Mouse (Mus musculus) Patski (cell line): ENCODE measurements around the gene Alyref. TPM values are rescaled to one million over a fixed set of nuclear protein-coding genes. Genes with fewer than 3 reads are reported as not detected.

Experiments
- ATAC-seq: fragments of 100-300 bp; one replicate; pipeline ENCODE4 v1.8.0; 2021
- CTCF ChIA-PET: fragments of 350-600 bp; sonication (Branson Sonifier 250); formaldehyde crosslinking; loops from one replicate; lab custom pipeline; 2022; ENCODE audit warnings: inconsistent platforms; lab: Charles Lee
- POLR2A ChIA-PET: fragments of 350-600 bp; sonication (Branson Sonifier 250); formaldehyde crosslinking; loops from one replicate; lab custom pipeline; 2022; ENCODE audit warnings: antibody characterized with exemption, inconsistent platforms; lab: Charles Lee
- DNase-seq: peaks from one replicate; pipeline ENCODE4 v3.0.0-alpha.2; 2011; ENCODE audit warnings: low read depth, low spot score
- H3K27me3 ChIP-seq: fragments of 371-371 bp; one replicate; pipeline ENCODE4 v1.5.1; 2021
- CTCF ChIP-seq: fragments of 100-300 bp; IDR thresholded peaks from one replicate; pipeline ENCODE4 v1.5.1; 2021
- in situ Hi-C: fragments of 300-500 bp; cut with MboI; formaldehyde crosslinking; loops from 3 replicates; pipeline ENCODE4 v1.11.1; 2018; ENCODE audit warnings: low pct_unique_long_range_greater_than_20kb, mixed read lengths
- polyA plus RNA-seq: library from polyadenylated mRNA; unstranded; gene quantifications from one replicate; pipeline ENCODE4 v1.2.3, GENCODE M21; 2021

The Alyref gene
- polyA plus RNA-seq, 1 experiment from 2014 or later: 118 TPM

DNA sequence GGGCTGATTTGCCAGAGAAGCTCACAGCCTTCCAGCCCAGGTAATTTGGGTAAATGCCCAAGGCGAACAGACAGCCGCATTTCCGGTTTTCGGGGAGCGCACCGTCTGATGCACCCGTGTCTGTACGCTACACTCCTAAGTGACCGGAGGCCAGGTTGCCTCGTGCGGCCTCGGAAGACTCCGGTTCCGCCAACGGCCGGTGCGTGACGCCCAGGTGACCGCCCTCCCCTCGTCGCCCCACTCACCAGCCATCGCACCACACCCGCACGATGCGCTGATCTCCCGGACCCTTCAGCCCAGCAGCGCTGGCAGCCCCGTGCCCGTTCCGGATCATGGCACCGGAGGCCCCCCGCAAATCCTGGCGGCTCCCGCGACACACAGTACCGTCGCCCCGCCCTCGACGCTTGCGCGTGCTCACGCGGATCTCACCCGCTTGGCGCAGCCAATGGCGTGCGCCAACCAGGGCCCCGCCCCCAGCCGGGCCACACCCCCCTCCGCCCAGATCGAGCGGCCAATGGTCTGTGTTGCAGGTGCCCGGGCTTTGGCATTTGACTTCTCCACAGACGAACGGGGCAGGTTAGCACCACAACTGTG is 19.5 kb upstream of the Alyref start, which contains the start of gene Pcyt2:
Gene Pcyt2 (minus strand): TSS at position 418 of the 594 bp plus-strand sequence.
- in situ Hi-C loops: no loop called here
- no peak for TF ChIP-seq CTCF

DNA sequence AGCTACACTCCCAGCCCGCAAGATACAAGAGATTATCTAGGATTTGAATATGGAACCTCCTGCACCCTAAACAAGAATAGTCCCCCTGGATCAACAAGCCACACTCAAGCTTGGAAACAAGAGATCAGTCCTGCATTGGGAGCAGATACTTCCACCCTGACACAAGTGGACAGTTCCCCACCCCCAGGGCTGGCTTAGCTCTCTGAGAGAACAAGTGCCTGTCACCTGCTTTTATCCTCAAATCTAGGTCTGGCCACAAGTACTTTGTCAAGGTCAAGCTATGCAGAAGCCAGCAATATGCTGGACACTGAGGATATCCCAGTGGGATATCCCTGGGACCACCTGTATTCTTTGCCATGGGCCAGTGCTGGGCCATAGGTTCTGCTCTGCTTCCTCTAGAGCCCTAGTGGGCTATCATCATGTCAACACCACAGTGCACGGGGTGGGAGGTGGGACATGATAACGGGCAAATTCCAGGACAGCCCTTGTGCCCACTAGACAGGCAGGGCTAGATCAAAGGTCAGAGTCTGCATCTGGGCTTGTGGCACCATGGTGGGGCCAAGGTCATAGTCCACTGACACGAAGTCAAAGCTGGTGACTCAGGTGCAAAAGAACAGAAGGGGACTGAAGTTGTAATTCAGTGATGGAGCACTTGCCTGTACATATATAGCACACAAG is 18.6 kb upstream of the Alyref start:
- ATAC-seq (no peak), DNase-seq (no peak)
- in situ Hi-C loops: no loop called here
- ChIA-PET POLR2A (interaction anchor here (0.8 to 1.5 kb wide), 5 partner anchors 16 to 179 kb away, joined by 3 read pairs; partner anchors contain the start of gene Mafg), CTCF (interaction anchor here (1.2 to 1.5 kb wide), 3 partner anchors 14 to 159 kb away, joined by 3 to 5 read pairs (median 4); no protein-coding TSS in a partner anchor)
- no peaks in the 10 kb centered on the region for H3K27me3 ChIP-seq
- no peak for TF ChIP-seq CTCF

More for the DNA sequence above, 19.5 kb upstream of the Alyref start, which contains the start of gene Pcyt2:
- POLR2A ChIA-PET: interaction anchor here (0.8 kb wide), 1 partner anchor 35 kb away, joined by 3 read pairs; no protein-coding TSS in a partner anchor
- DNase-seq (no peak), ATAC-seq (peak; percentile 78)
- CTCF ChIA-PET: interaction anchor here (1.5 kb wide), 1 partner anchor 35 kb away, joined by 3 read pairs; no protein-coding TSS in a partner anchor
- no peaks in the 10 kb centered on the region for H3K27me3 ChIP-seq

DNA sequence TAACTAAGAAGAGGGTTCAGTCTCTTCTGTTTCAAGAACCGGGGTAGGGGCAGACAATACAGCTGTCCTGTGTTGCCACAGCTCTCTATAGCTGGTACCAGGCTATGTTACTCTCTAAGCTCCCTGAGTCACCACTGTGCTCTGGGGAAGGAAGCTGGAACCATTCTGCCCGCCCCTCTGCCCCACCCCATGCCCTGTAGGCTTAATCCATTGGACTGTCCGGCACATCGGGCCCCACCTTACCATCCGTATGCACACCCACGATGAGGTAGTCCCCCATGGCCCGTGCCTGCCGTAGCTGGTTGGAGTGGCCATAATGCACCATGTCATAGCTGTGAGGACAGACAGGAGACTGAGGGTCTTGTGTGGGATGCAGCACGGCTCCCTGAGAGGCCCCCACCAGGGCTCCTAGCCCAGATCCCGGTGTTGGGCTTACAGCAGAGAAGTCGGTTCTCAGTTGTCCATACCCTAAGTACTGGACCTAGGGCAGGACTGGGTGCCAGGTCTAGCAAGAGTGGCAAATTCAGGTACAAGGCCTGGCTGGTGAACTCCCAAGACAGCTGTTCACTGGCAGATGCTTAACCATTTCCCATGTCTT is 17.5 kb upstream of the Alyref start:
- TF ChIP-seq CTCF: no peak
- in situ Hi-C loops: no loop called here
- H3K27me3 ChIP-seq: no peaks in the 10 kb centered on the region
- POLR2A ChIA-PET: interaction anchor here (0.6 to 1.5 kb wide), 4 partner anchors 17 to 180 kb away, joined by 3 read pairs; partner anchors contain the start of gene Mafg
- no peak for DNase-seq
- CTCF ChIA-PET: interaction anchor here (1.2 to 1.3 kb wide), 2 partner anchors 15 to 161 kb away, joined by 4 to 5 read pairs; no protein-coding TSS in a partner anchor
- no peak for ATAC-seq

DNA sequence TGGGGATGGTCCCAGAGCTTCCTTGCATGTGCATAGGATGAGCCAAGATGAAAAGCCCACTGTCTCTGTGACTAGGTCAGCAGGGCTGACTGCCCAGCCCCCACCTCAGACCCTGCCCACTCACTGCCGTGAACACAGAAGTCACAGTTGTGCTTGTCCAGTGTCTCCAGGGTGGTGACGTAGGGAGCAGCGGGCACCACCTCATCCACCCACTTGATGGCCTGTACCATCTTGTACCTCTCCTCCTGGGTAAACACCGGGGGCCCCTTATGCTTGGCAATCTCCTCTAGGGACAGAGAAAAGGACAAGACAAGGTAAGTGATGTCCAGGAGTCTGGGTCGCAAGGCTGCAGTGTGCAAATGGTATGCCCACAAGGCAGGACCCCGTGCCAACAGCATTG is 17.0 kb upstream of the Alyref start:
- ATAC-seq (no peak), DNase-seq (no peak)
- POLR2A ChIA-PET: interaction anchor here (1.5 kb wide), 1 partner anchor 35 kb away, joined by 3 read pairs; no protein-coding TSS in a partner anchor
- no peak for TF ChIP-seq CTCF
- in situ Hi-C loops: no loop called here
- no peaks in the 10 kb centered on the region for H3K27me3 ChIP-seq
- CTCF ChIA-PET: interaction anchor here (1.3 kb wide), 1 partner anchor 15 kb away, joined by 4 read pairs; no protein-coding TSS in a partner anchor

DNA sequence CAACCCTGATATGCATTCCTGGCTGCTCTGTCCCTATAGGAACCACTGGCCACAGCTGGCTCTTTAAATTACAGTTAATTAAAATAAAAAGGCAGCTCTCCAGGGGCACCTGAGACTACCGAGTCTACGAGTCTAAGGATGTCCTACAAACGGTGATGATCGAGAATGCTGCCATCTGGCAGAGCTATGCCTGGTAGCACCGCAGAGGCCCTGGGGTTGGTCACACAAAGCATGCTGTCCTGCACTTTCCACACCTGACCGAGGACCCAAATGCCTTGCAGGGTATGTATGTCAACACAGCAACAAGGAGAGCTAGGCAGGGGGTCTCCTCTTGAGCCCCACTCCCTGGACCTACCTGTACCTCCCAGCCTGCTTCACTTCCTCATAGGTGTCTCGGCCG is 15.8 kb upstream of the Alyref start:
- no peaks in the 10 kb centered on the region for H3K27me3 ChIP-seq
- TF ChIP-seq CTCF: no peak
- in situ Hi-C loops: no loop called here
- CTCF ChIA-PET: interaction anchor here (1.1 kb wide), 1 partner anchor 32 kb away, joined by 3 read pairs; no protein-coding TSS in a partner anchor
- POLR2A ChIA-PET: interaction anchor here (0.7 kb wide), 1 partner anchor 17 kb away, joined by 3 read pairs; no protein-coding TSS in a partner anchor
- ATAC-seq: no peak
- DNase-seq: no peak

DNA sequence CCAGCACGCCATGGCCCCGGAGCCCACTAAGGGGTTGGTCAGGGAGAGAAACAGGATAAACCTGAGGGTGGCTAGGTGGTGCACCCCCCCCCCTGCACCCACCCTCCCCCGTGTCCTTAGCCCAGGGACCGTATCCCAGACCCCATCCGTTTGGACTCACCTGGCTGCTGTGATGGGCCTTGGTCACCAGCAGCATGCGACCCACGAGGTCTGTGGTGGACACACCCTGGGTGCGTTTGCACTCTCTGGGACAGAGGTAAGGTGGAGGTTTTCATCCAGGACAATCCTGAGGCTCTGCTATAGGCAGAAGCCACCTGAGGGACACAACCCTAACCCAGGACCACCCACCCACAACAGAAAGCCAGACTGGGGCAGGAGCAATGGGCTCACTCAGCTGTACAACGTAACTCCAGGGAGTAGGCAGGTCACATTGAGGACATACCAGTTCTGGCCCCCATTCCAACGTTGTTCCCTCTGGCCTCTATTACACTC is 15.4 kb upstream of the Alyref start:
- no peak for ATAC-seq
- ChIA-PET POLR2A (no interaction called here), CTCF (interaction anchor here (1.1 kb wide), 1 partner anchor 31 kb away, joined by 3 read pairs; no protein-coding TSS in a partner anchor)
- in situ Hi-C loops: no loop called here
- TF ChIP-seq CTCF: no peak
- DNase-seq: no peak
- H3K27me3 ChIP-seq: no peaks in the 10 kb centered on the region

DNA sequence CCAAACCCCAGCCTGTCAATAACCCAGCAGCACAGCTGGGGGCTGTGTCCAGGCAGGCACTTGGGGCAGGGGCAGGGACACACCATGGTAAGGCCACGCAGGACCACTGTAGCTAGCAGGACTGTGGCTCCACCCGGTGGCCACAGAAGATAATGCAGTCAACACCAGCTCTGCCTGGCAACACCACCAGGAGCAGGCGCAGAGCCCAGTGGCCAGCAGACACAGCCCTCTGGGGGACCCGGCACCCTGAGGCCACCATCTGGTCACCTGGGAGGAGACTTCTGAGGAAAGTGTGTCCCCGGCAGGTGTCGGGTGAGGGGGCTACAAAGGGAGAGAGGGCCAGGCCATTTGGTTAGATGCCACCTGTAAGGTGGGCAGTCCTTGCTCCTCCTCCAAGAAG is 14.6 kb upstream of the Alyref start:
- DNase-seq (no peak), ATAC-seq (no peak)
- CTCF ChIA-PET: interaction anchor here (2.0 kb wide), 1 partner anchor 124 kb away, joined by 6 read pairs; no protein-coding TSS in a partner anchor
- no peaks in the 10 kb centered on the region for H3K27me3 ChIP-seq
- in situ Hi-C loops: no loop called here
- POLR2A ChIA-PET: no interaction called here
- TF ChIP-seq CTCF: no peak

DNA sequence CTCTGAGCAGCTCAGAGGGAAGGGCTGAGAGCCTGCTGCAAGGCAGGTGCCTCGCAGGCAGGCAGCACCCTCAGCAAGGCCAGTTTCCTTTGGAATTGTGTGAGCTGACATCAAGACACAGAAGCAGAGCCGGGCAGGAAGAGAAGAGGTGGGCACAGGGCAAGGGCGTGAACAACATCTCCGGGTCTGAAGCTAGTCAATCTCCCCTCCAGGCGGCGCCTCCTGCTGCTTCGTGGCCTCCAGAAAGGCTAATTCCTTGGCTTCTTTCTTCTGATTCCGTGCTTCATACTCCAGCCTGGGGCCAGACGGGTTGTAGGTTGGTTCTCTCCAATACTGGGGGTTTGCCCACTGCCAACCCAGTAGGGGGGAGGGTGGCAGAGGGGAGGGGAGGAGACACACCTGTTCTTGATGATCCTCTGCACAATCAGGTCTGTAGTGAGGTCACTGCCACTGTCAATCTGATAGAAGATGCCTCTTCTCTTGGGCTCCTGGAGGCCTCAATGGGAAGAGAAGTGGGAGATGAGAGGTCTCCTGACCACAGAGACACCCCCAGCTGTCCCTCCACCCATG is 12.4 kb upstream of the Alyref start:
- CTCF ChIA-PET: interaction anchor here (2.0 kb wide), 1 partner anchor 121 kb away, joined by 6 read pairs; no protein-coding TSS in a partner anchor
- no peaks in the 10 kb centered on the region for H3K27me3 ChIP-seq
- DNase-seq (no peak), ATAC-seq (no peak)
- TF ChIP-seq CTCF: no peak
- in situ Hi-C loops: no loop called here
- POLR2A ChIA-PET: no interaction called here

DNA sequence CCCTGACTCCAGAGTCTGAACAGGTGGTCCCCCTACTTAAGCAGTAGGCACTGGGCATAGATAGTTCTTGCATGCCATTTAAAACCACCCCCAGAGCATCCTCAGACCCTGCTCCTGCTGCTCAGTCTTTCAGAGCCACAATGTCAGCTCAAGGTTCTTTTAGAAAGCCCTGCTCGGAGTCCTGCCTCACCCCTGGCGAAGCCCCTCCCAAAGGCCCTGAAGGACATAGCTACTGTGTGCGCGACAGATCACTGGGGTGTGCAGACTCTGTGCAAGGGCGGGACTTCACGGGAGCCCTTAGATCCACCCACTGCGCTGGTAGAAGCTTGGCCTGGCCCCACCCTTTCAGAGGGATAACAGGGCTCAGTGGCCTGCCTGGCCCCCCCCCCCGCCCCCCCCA is 11.1 kb upstream of the Alyref start:
- no peak for TF ChIP-seq CTCF
- ChIA-PET CTCF (no interaction called here), POLR2A (interaction anchor here (0.7 kb wide), 1 partner anchor 109 kb away, joined by 3 read pairs; no protein-coding TSS in a partner anchor)
- ATAC-seq (no peak), DNase-seq (no peak)
- in situ Hi-C loops: no loop called here
- H3K27me3 ChIP-seq: no peaks in the 10 kb centered on the region
